Mouse (Mus musculus) cerebellum, postnatal 36 days (tissue): ENCODE measurements around the gene Magi1.
A peak's percentile ranks its signal among the peaks of the same experiment; 100 is the strongest.

Experiments
- DNase-seq, 2 experiments: peaks; one replicate each; pipeline ENCODE4 v3.0.0; 2021 to 2022; ENCODE audit warnings: mixed read lengths in 2 of 2

The Magi1 gene

DNA sequence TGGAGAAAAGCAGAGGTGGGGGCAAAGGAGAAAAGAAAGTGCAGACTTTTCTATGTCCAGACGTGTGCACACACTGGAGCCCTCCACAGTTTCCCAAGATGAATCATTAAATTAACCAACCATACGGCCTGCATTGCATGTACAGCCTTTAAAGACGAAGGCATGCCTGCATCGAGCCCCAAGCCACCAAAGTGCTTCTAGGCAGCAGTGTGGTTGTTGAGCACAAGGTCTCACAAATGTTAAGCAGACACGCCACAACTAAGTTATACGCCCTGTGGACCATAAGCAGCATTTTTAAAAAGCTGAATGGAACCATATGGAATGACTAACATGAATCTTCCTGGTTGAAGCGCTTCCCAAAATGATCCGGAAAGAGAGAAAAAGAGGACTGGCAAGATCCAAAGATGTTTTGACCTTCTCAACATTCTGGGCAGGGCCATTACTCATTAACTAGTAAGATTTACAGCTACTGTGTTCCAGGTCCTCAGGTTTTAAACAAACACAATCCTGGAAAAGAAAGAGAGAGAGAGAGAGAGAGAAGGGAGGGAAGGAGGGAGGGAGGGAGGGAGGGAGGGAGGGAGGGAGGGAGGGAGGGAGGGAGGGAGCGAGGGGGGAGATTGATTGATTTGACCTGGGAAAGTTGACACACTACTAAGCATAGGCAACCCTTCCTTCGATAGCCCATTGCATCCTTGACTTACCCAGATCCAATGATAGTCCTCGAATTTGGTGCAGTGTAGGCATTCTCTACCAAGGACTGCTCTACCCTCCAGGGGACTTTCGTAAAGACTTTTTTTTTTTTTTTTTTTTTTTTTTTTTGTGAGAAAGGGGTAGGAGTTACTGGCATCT lies 26.5 kb downstream of the Magi1 start:
- no peak for DNase-seq

DNA sequence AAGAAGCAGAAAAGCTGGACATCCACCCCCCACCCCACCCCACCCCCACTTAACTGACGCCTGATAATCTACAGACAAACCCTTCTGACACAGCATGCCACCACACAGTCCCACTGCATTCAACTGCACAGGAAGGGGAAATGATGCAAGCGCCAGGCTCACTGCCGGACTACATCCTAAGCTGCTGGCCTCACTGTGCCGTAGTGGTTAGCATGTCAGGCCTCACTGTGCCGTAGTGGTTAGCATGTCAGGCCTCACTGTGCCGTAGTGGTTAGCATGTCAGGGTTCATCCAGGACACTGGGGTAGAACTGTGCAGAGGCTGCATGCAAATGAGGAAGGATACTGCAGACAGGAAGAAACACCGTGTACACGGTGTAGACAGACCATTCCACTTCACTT lies 29.8 kb downstream of the Magi1 start:
- no peak for DNase-seq

DNA sequence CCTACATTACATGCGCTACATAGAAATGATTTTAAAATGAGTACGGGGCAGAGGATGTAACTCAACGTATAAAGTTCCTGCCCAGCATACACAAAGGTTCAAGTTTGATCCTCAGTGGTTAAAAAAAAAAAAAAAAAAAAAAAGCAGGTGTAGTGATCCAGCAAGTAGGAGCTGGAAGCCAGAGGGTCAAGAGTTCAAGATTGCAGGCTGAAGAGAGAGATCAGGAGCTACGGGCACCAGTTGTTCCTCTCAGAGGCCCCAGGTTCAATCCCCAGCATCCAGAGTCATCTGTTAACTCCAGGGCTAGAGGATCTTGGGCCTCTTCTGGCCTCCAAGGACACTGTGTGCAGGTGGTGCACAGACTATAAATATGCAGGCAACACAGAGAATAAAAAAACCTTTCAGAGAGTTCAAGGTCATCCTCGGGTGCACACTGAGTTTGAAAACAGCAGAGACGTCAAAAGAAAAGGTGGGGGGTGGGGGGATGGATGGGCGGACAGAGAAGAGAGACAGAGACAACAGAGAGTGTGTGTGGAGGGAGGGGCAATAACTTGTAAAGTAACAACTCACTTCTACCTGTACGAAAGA lies 32.3 kb downstream of the Magi1 start:
- no peak for DNase-seq

DNA sequence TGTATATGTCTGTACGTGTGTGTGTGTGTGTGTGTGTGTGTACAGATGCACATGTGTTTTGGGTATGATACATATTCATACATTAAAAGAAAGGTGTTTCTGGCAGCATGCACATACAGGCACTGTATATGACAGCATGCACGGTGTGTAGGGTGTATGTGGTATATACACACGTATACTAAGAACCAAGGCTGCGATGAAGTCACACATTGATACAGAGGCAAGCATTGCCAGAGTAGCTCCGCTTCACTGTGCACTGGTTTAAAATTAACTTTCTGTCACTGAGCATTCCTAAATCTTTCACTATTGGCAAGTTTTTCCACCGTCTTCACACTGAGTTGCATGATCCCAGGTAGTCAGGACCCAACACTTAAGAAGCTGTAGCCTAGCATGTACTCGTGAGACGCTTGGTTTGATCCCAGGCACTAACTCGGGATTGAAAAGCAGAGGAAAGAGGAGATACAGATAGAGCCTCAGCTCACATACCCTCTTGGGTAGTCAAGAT lies 34.4 kb downstream of the Magi1 start:
- no peak for DNase-seq

DNA sequence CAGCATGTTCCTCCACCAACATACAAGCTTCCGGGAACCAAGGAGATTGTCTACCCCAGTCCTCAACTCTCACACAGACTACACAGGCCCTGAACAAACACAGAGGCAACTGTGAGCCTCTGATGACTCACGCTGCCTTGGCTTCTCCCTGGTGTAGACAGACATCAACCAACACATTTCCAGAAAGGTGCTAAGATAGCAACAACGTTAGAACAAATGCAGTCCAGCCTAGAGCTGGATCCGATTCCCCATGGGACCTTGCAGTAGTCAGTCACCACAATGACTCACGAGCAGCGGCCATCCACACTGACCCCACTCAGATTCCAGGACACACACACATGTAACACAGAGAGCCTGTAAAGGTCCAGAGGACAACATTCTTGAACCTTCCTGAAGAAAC lies 42.5 kb downstream of the Magi1 start:
- no peak for DNase-seq

DNA sequence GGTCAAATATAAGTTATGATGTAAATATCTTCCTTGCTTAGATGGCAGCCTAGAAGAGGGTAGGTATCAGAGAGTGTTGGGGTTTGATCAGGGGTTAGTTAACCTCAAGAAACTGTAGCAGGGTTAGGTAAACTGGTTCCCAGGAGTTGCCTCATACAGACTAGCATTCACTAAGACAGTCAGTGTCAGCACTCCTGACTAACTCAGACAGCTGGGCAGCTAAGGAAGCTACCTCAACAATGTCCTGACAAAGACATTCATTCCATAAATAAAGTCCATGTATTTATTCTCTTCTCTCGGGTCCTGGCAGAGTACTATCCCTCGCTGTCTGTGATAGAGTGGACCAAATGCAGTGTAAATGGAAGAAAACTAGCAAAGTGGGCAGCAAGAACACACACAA lies 45.1 kb downstream of the Magi1 start:
- no peak for DNase-seq

DNA sequence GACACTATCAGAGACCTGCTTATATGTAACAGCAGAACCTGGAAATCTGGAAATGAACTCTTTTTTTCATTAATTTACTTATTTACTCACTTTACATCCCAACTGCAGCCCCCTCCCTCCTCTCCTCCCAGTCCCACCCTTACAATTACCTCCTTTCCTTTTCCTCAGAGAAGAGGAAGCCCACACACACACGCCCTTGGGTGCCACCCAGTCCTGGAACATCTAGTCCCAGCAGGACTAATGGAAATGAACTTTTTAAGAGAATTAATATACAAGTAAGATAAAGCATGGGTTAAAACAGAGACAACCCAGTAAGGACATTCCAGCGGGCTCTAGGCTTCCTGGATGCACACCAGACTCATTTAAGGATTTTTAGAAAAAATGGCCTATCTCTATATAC lies 46.8 kb downstream of the Magi1 start:
- no peak for DNase-seq

DNA sequence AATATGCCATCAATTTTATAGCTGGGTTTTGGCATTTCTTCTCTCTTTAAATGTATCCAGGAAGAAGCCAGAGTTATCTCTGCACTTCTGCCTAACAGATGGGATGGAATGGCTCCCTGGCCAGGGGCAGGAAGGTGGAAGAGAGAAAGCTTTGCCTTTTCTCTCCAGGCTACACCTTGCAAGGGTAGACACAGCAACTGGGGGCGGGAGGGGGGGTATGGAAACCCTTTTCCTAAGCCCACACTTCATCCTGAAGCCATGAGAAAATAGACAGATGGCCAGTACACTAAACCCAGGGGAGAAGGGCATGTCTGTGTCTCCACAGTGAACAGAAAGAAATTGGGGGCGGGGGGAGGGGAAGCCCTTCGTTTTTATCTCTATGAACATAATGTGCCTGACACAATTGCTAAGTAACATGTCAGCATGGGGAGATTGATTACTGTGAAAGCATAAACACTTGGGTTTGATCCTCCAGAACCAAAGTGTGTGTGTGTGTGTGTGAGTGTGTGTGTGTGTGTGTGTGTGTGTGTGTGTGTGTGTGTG lies 51.4 kb downstream of the Magi1 start:
- DNase-seq: no peak

DNA sequence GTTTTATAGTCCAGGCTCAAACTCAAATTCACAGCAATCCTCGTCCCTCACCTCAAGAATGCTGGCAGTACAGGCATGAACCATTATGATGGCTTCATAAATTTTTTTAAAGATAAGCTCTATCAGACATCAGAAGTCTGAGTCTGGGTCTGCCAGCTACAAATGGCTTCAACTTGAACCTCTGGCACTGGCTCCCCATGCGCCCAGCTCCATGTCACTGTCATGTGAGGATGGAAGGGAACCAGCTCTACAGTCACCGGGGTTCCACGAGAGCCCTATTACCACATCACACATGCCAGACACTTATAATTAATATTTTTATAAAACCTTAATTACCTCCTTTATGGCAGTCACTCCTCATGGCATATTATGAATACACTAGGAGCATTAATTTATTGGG lies 51.9 kb downstream of the Magi1 start:
- DNase-seq: no peak

DNA sequence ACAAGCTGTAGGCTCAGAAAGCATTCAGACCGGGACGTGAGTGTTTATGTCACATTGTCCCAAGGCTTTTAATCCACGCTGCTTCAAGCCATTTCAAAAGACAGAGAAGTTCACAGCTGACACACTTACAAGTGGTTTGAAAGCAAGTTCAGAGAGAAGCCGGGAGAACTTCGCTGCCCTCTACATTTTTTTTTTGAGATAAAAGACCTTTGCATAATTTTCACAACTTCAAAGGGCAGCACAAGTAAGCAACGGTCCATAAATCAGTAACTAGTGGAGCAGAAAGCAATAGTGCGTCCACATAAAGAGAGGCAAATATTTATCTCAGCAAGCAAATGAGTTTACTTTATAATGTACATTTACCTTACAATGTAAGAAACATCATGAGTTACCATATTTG lies 52.4 kb downstream of the Magi1 start:
- no peak for DNase-seq

DNA sequence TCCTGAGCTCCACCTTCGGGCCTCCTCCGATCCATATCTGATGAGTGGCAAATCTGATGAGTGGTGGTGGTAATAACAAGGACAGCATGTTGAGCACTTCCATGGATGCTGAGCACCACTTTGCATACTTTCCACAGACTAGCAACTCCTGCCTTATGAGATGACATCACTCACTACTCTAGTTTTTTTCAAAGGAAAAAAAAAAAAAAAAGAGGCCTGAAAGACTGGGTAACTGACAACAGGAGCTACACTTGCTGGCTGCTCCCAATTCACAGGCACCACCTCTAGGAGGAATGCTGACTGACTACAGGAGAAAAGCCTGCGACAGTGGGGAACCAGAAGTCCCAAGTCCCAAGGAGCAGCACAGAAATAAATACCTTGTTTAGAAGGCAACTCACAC lies 52.8 kb downstream of the Magi1 start:
- DNase-seq: no peak

DNA sequence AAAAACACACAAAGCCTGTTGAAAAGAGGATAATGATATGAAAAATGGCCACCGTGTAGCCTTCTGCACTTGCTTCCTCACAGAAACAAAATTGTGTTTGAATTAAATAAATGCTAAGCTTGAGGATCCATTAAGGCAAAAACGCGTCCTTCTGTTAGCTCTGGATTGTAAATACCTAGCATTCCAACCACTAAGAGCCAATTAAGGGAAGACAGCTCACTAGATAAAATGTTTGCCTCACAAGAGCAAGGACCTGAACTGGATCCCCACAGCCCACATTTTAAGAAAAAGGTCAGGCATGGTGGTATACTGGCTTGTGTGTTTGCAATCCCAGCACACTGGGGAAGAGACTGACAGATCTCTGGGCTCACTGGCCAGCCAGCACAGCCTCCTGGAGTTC lies 53.6 kb downstream of the Magi1 start:
- DNase-seq: no peak

DNA sequence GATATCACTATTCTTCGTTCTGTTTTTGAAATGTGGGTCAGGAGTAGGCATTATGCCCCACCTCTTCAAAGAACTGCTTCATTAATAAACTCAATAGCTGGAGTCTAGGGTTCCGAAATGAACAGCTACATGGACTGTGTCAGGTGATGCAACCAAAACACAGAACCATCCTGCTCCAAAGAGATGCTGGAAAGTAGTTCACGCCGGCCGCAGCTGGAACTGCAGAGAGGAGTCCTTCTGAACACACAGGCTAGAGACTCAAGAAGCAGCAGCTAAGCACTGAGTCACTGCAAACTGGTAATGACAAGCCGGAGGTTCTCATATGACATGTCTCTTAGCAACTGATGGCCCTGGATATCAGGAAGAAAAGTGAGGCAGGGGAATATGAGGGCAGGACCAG lies 57.5 kb downstream of the Magi1 start:
- DNase-seq: no peak

DNA sequence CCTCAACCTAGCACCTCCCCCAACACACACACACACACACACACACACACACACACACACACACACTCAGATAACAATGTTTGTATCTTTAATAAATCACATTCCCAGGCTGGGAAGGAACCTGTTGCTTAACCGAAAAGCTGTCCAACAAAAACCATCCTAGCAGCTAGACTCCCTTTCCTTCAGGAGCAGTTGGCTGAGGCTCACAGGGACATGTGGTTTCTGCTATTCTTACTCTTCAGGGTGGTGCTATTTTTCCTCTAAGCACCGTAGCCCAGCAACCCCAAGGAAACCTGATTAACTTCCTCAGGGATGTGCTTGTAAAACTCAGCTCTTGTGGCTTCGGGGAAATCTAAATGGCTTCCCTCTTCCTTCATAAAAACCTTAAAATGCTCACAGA lies 57.9 kb downstream of the Magi1 start:
- no peak for DNase-seq

DNA sequence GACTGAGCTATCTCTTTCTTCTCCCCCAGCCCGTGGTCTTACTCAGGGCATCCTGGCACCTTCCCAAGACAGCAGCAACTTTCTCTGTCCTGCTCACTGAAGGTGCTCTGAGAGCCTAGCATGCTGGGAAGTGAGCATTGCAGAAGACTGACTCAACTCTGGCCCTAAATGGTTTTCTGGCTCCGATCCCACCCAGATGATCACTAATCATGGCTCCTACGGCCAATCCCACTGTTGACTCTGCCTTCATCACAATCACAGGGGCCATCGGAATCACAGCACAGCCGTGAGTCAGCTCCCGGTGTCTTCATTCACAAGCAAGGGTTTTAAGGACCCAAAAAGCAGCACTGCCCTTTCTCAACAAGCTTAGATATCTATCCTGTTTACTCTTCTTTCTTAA lies 58.6 kb downstream of the Magi1 start:
- DNase-seq: no peak

DNA sequence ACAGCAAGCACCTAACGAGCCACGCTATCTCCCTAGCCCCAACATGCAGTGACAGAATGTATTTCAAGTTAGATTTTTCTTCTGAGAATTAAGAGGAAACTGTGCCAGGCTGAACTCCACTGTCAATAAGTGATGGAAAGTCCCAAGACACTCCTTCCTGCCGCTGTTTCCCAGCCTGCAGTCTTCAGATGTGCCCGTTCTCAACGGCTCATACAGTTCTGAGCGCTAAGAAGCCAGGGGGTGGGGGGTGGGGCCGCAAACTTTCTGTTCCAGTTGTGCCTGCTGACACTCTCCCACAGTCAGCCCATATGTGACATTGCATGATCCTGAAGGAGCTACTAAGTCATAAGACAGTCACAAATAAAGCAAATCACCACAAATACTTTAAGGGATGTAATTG lies 61.5 kb downstream of the Magi1 start:
- DNase-seq: no peak

DNA sequence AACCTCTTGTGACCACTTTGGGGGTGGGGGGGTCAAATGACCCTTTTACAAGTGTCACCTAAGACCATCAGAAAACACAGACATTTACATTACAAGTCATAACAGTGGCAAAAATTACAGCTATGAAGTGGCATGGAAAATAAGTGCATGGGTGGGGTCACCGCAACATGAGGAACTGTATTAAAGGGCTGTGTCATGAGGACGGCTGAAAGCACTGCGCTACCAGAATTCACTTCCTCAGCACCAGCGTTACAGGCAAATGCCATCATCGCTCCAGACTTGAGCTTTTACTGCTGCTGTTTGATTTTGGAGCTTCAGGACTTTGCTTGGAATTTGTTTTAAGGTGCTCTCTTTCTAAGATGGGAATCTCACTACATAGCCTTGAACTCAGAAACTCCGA lies 62.0 kb downstream of the Magi1 start:
- DNase-seq: no peak

DNA sequence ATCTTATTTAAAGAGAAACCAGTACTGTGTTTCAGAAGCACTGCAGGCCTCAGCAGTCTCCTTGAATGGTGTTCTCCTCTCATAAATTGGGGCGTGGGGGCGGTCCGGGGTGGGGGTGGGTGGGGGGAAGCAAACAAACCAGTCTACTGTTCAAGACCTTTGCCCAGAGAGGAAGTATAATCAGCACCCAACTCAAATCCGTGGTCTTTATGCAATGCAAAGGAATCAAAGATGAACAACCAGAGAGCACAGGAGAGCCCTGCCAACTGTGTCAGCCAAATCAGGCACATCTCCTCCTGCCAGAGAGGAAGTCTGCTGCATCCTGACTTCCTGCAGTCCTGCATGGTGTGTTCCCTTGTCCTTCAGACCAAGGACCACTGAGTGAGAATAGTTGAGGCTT lies 65.6 kb downstream of the Magi1 start:
- DNase-seq: peak in 1 of 2 experiments; percentile 21

DNA sequence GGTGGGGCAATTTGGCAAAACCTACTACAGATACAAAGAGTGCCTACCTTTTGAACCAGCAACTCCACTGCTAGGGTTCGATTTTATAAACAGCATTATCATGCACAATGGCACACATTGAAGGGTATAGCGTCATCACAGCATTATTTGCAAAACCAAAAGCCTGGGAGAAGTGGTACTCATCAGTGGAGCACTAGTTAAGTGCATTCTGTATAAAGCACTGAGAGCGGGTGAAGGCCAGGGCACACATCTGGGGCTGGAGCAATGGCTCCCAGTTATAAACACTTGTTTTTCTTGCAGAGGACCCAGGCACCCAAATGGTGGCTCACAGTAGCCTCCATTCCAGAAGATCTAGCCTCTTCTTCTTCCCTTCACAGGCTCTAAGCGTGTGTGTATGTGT lies 67.9 kb downstream of the Magi1 start:
- DNase-seq: no peak

DNA sequence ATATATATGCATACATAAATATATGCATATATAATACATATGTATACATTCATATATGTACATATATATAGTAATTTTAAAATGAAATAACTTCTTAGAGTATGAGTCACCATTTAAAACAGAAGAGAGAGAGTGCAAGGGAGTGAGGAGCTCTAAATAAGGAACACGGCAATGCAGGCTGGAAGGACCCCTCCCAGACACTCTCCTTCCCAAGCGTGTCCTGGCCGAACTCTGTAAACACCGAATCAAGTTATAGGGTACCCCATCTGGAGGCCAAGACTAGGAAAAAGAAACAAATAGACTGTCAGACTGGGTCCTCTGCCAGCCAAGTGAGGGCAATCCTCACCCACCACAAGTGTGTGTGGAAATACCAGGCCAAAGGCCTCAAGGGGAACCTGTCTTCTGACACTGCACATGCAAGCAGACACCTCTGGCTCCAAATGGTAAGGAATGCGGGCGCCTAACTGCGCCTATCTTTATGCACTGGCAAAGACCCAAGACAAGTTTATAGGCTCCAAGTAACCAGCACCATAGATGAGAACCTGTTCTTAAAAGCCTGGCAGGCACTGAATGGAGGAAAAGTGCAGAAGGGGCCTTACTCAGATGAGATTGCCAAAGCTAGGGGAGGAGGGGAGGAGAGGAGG lies 68.7 kb downstream of the Magi1 start:
- no peak for DNase-seq

DNA sequence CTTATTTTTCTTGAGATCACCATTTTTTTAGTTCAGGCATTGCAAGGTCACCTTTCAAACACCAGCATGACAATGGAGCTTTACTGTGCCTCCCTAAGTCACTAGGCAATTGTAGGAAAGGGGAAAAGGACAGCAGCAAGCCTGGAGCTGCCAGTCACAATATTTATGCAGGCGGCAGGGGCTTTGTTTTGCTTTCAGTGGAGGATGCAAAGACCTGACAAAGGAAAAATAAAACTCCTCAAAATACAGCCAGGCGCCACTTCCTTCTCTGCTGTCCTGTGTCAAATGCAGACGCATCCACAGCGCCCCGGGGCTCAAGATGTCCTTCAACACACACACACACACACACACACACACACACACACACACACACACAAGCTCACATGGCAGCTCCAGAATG lies 77.8 kb downstream of the Magi1 start:
- DNase-seq: no peak

DNA sequence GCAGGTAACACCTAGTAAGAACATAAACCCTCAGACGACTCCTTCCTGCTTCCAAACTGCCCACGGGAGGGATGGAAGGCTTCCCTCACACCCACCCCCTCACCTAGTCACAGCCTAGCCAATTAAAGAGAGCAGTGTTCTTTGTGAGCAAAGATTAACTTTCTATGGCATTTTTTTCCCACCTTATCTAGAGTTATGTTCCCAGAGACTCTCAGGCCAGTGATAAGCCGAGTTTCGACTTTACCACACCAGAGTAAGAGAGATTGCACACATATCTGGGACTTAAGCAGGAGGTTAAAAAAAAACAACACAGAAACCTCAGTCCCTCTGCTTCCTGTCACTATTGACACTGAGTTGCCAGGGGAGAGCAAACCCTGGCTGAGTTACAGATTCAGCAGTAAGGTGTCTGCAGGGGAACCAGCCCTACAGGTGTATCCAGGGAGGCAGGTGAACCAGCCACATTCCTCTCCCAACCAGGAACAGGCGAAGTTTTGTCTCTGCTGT lies 80.0 kb downstream of the Magi1 start:
- no peak for DNase-seq

DNA sequence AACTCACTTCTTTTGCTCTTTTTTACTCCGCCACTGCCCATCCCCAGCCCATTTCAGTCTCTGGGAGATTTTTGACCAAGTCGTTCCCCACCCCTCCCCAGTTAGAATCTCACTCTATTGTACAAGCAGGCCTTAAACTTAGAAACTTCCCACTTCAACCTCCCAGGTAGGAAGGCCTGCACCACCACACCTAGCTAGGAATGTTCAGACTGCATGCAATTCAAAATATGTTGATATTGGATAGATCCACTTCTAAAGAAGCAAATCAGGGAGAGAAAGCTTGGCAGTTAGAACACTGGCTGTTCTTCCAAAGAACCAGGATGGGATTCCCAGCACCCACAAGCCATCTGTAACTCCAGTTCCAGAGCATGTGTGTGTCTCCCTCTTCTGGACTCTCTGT lies 81.8 kb downstream of the Magi1 start:
- DNase-seq: no peak

DNA sequence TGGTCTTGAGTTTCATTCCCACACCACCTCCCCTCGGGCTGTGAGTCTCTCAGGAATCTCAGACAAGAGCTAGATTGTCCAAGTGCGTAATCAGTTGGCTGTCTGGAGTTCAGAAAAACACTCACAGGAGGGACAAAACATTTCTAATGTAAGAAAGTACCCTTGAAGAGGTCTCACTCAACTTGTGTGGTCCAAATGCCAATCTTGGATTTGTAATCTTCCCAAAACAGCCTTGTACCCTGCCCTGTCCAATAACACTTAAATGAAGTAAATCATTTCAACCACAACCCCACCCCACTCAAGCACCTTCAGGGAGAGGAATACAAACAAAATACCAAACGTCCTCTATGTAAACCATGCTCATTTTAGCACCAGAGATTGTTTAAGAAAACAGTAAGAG lies 82.8 kb downstream of the Magi1 start:
- DNase-seq: no peak
